Mouse (Mus musculus) liver, embryonic 14.5 days (tissue): Measurements from ENCODE around the gene Gm20441. TPM values are rescaled to one million over a fixed set of nuclear protein-coding genes. Genes with fewer than 3 reads are reported as not detected.

Experiments used
- ATAC-seq: fragments of 200-750 bp; cut with Nextera tagmentation; 2 replicates; pipeline ENCODE4 v1.8.0; 2017; ENCODE audit warnings: moderate number of reproducible peaks, mild to moderate bottlenecking, moderate library complexity; ENCODE audit not compliant: insufficient read depth
- DNase-seq, 3 experiments: peaks; one replicate each; pipeline ENCODE4 v3.0.0-alpha.2; 2012 to 2013; ENCODE audit warnings: low read depth in 3 of 3, low spot score in 3 of 3
- H3K27ac ChIP-seq: fragments of 300-500 bp; sonication (generic); 2 replicates; pipeline ENCODE4 v1.5.1; 2014; ENCODE audit warnings: moderate library complexity, mild to moderate bottlenecking, control low read depth, inconsistent platforms
- H3K27me3 ChIP-seq: fragments of 300-500 bp; sonication (generic); 2 replicates; pipeline ENCODE4 v1.6.1; 2014; ENCODE audit warnings: mild to moderate bottlenecking, low read length, moderate library complexity; ENCODE audit not compliant: control insufficient read depth, insufficient read depth
- H3K36me3 ChIP-seq: fragments of 300-500 bp; sonication (generic); replicated peaks from 2 replicates; pipeline ENCODE4 v1.6.1; 2014; ENCODE audit warnings: low read depth; ENCODE audit not compliant: control insufficient read depth, insufficient read depth
- H3K4me1 ChIP-seq, 2 experiments: fragments of 200-500 bp in 1 of 2; fragments of 300-500 bp in 1 of 2; sonication (generic) in 1 of 2; replicated peaks; 2 replicates each; pipeline ENCODE4 v1.6.1; 2012 to 2014; ENCODE audit warnings: antibody characterized with exemption in 1 of 2, inconsistent platforms in 1 of 2, low read length in 1 of 2; ENCODE audit not compliant: control insufficient read depth in 2 of 2, insufficient read depth in 2 of 2
- H3K4me2 ChIP-seq: fragments of 300-500 bp; sonication (generic); 2 replicates; pipeline ENCODE4 v1.6.1; 2014; ENCODE audit warnings: low read depth, mild to moderate bottlenecking, control low read depth, moderate library complexity
- H3K4me3 ChIP-seq, 2 experiments: fragments of 200-500 bp in 1 of 2; fragments of 300-500 bp in 1 of 2; sonication (generic) in 1 of 2; 2 replicates each; pipeline ENCODE4 v1.5.1; 2012 to 2014; ENCODE audit warnings: low read depth in 2 of 2, low read length in 2 of 2, mild to moderate bottlenecking in 2 of 2, control low read depth in 1 of 2, inconsistent platforms in 1 of 2, moderate library complexity in 1 of 2; ENCODE audit not compliant: insufficient read depth in 1 of 2
- H3K9ac ChIP-seq: fragments of 300-500 bp; sonication (generic); replicated peaks from 2 replicates; pipeline ENCODE4 v1.6.1; 2014; ENCODE audit warnings: mild to moderate bottlenecking, control low read depth, moderate library complexity
- H3K9me3 ChIP-seq: fragments of 300-500 bp; sonication (generic); 2 replicates; pipeline ENCODE4 v1.6.1; 2016; ENCODE audit warnings: low read length, mixed read lengths; ENCODE audit not compliant: control insufficient read depth
- CTCF ChIP-seq: IDR thresholded peaks from 2 replicates; pipeline ENCODE4 v1.5.1; 2016; ENCODE audit warnings: antibody characterized with exemption, low read depth, control low read depth
- EP300 ChIP-seq: IDR thresholded peaks from 2 replicates; pipeline ENCODE4 v1.6.1; 2016; ENCODE audit warnings: antibody characterized with exemption, low read depth
- WGBS: fragments of 180-500 bp; shearing (Covaris S2); extraction: QIAGEN DNeasy Blood & Tissue Kit; methylation state at CpG from one replicate; pipeline ENCODE4 v1.1.7; 2014; ENCODE audit not compliant: insufficient replicate concordance; 5-methylcytosine and 5-hydroxymethylcytosine counted together
- polyA plus RNA-seq, 2 experiments: library from polyadenylated mRNA; depleted of rRNA in 1 of 2; stranded (reverse) in 1 of 2; unstranded in 1 of 2; fragments of >200 nt; fragmentation: Nextera tagmentation in 1 of 2; extraction: Ambion mirVana in 1 of 2; gene quantifications; 2 replicates each; pipeline versions ENCODE4 v1.2.1 to v1.2.3; 2012 to 2014

The Gm20441 gene
- polyA plus RNA-seq, 2 experiments, result 0.04 TPM; not detected in 1

- DNase-seq (no peak), ATAC-seq (no peak)
- no peak overlapping the region for H3K4me3 ChIP-seq
- TF ChIP-seq CTCF (peak; percentile 46; the same call in 1 of the 2 replicates), EP300 (no peak)
- H3K27ac ChIP-seq, result no peak overlapping the region
- H3K9me3 ChIP-seq, result no peaks in the 10 kb centered on the region
- H3K4me1 ChIP-seq, result no peaks in the 10 kb centered on the region
- H3K27me3 ChIP-seq, result no peaks in the 10 kb centered on the region
- no peak overlapping the region for H3K9ac ChIP-seq
- no peaks in the 10 kb centered on the region for H3K36me3 ChIP-seq
- H3K4me2 ChIP-seq, result no peak overlapping the region
- 50% methylated on average over 10 of the region's 10 CpGs for WGBS
Measured at GRCm38 (mm10) chr10:75818641-75819040, 37.9 kb upstream of the Gm20441 start.

GRCm38 (mm10) chr10:75804217-75804616 is 23.5 kb upstream of the Gm20441 start:
- peaks cover 0 to 3% of the 10 kb centered on the region in 2 experiments; a peak in 1 of 4 replicates for H3K4me1 ChIP-seq
- H3K4me3 ChIP-seq, result no peak overlapping the region
- H3K9ac ChIP-seq, result no peak overlapping the region
- TF ChIP-seq EP300 (no peak), CTCF (no peak)
- H3K9me3 ChIP-seq, result no peaks in the 10 kb centered on the region
- H3K4me2 ChIP-seq, result no peak overlapping the region
- no peak for DNase-seq
- no peaks in the 10 kb centered on the region for H3K27me3 ChIP-seq
- no peak for ATAC-seq
- H3K36me3 ChIP-seq, result no peaks in the 10 kb centered on the region
- WGBS, result 30% methylated on average over 2 of the region's 2 CpGs
- H3K27ac ChIP-seq, result no peak overlapping the region

DNA sequence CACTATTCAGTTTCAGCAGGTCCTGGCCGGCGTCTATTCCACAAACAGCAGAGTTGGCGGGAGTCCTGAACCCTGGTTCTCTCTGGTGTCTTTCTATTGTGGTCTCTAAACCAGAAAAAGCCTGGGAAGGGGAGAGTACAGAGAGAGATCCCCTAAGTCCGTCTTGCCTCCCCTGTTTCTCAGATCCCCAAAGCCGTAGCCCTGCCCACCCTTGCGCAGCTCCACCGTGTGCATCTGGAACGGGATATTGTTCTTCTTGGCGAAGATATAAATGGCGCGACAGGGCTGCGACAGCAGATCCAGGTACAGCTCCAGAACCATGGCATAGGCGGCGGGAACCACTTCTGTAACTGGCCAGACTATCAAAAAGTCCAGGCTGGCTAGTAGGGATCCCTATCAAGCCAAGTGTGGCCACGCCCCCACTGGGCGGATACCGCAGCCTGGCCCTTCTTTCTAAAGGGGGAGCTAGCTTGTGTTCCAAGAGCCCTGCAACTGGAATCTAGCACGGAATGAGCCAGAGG is 17.5 kb upstream of the Gm20441 start, which contains the start of gene Gstt1:
Gene Gstt1, minus strand, starts transcription at position 409 of the 521 bp plus-strand sequence.
- ATAC-seq, result peak; percentile 71
- Histone ChIP-seq H3K4me2 (peak within 1 kb of the TSS; percentile 82), H3K4me3 (peak within 1 kb of the TSS; percentile 53 to 69), H3K9me3 (no peaks in the 10 kb centered on the region), H3K9ac (peak within 1 kb of the TSS; percentile 52), H3K36me3 (no peaks in the 10 kb centered on the region), H3K27me3 (no peaks in the 10 kb centered on the region), H3K27ac (no peak within 1 kb of the TSS), H3K4me1 (peaks cover 4 to 17% of the 10 kb centered on the region in 2 experiments)
- 4% methylated on average over 18 of the region's 18 CpGs for WGBS
- no peak for TF ChIP-seq EP300
- no peak for TF ChIP-seq CTCF
- peak; percentile 47 to 55 (median 50) for DNase-seq

DNA sequence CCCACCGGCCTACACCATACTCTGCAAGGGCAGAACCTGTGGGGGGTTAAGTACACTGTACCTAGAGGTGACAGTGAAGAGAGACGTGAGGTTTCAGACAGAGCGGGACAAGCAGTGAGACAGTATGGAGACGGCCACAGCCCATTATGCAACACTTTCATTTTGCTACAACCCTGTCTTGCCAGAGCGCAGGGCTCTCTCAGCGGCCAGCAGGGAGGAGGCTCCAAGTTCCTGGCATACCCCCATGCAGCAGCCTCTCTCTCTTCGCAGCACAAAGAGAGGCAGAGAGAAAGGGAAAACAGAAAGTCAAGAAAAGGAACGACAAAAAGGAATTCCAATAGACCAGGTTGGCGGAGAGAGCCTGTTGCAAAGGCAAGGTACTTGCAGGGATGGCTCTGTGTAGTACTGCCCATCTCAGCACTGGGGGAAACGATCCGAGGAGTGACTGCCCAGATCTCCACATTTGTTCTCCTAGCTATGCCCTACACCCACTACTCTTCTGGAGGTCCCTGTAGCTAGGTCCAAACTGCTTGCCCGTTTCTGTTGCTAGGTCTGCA is 16.9 kb upstream of the Gm20441 start:
- ATAC-seq (peak; percentile 35; the same call in 1 of the 2 replicates), DNase-seq (no peak)
- no peaks in the 10 kb centered on the region for H3K36me3 ChIP-seq

GRCm38 (mm10) chr10:75796731-75797516 is 16.2 kb upstream of the Gm20441 start:
- Histone ChIP-seq H3K4me3 (peak overlapping the region; percentile 53 to 69), H3K4me2 (peak overlapping the region; percentile 82), H3K27ac (no peak overlapping the region), H3K27me3 (no peaks in the 10 kb centered on the region), H3K9ac (no peak overlapping the region), H3K36me3 (no peaks in the 10 kb centered on the region), H3K9me3 (no peaks in the 10 kb centered on the region), H3K4me1 (peaks cover 4 to 20% of the 10 kb centered on the region in 2 experiments)
- ATAC-seq, result no peak
- DNase-seq, result no peak
- WGBS, result 39% methylated on average over 11 of the region's 11 CpGs
- TF ChIP-seq EP300 (no peak), CTCF (no peak)

More for the DNA sequence above, 16.9 kb upstream of the Gm20441 start:
- under 1% methylated on average over 12 of the region's 12 CpGs for WGBS
- H3K9ac ChIP-seq, result peak overlapping the region; percentile 52
- no peak for TF ChIP-seq CTCF
- peaks cover 4 to 20% of the 10 kb centered on the region in 2 experiments for H3K4me1 ChIP-seq
- no peaks in the 10 kb centered on the region for H3K9me3 ChIP-seq
- H3K27ac ChIP-seq, result no peak overlapping the region
- H3K4me3 ChIP-seq, result peak overlapping the region; percentile 53 to 69
- no peaks in the 10 kb centered on the region for H3K27me3 ChIP-seq
- peak overlapping the region; percentile 82 for H3K4me2 ChIP-seq
